Mouse (Mus musculus): ENCODE measurements around the gene Agpat3. TPM values are rescaled to one million over a fixed set of nuclear protein-coding genes. Genes with fewer than 3 reads are reported as not detected.

The Agpat3 gene
- polyA plus RNA-seq, 1 experiment from 2014 or later: 58.2 TPM

Small RNA genes within 50 kb of the gene (microRNA-seq; reads per million reads assigned to microRNA genes)
- gene Mir7659: not detected

Other genes with a start within 250 kb of the Agpat3 start
- 21.8 and 24.1 TPM in 2 replicates for gene D10Jhu81e, start 182.7 kb downstream of the Agpat3 start, polyA plus RNA-seq (2016; fragmentation: Nextera tagmentation; extraction: Ambion mirVana)
- gene Pwp2, start 167.3 kb downstream of the Agpat3 start, polyA plus RNA-seq (2016; fragmentation: Nextera tagmentation; extraction: Ambion mirVana): 22.5 and 25.5 TPM in 2 replicates
- 21.7 and 26.2 TPM in 2 replicates for gene Trappc10, start 107.8 kb downstream of the Agpat3 start, polyA plus RNA-seq (2016; fragmentation: Nextera tagmentation; extraction: Ambion mirVana)
- gene Rrp1, start 60.6 kb upstream of the Agpat3 start, polyA plus RNA-seq (2016; fragmentation: Nextera tagmentation; extraction: Ambion mirVana): 320 and 330 TPM in 2 replicates
- gene Cstb, start 73.2 kb upstream of the Agpat3 start, polyA plus RNA-seq (2016; fragmentation: Nextera tagmentation; extraction: Ambion mirVana): 112 and 114 TPM in 2 replicates
- gene Pdxk, start 112.5 kb upstream of the Agpat3 start, polyA plus RNA-seq (2016; fragmentation: Nextera tagmentation; extraction: Ambion mirVana): 10.0 and 10.9 TPM in 2 replicates
- gene Olfr1358, start 164.9 kb upstream of the Agpat3 start, polyA plus RNA-seq (2016; fragmentation: Nextera tagmentation; extraction: Ambion mirVana): not detected in 2 replicates
- 37.5 and 43.6 TPM in 2 replicates for gene Ilvbl, start 221.9 kb upstream of the Agpat3 start, polyA plus RNA-seq (2016; fragmentation: Nextera tagmentation; extraction: Ambion mirVana)
- gene Syde1, start 239.5 kb upstream of the Agpat3 start, polyA plus RNA-seq (2016; fragmentation: Nextera tagmentation; extraction: Ambion mirVana): 7.4 and 8.8 TPM in 2 replicates

All from midbrain, embryonic 12.5 days (tissue).